Mouse (Mus musculus): ENCODE measurements at regions not wholly inside any gene's neighbourhood (a gene's known extent, or its start where the extent isn't known, plus 50 kb on each side); places are given as distances from the start of the nearest gene placed in this dataset.
A peak's percentile ranks its signal among the peaks of the same experiment; 100 is the strongest.

DNA sequence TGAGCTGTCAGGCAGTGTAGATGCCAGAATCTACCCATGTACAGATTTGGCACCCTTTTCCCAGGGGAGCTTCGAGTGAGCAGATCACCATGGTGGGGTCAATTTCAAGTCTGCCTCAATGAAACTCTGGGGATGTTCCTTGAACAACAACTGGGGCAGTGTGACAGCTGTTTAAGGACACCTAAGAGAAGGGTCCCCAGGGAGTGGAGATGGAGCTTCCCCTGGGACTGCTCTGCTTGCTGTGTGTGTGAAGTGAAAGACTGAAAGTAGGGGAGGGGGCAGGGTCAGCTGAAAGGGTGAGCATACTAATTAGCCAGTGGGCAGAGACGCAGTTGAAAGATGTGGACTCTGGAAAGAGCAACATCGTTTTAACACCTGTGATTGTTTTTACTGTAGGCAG is 54.5 kb upstream of the Tarbp1 start:
- H3K36me3 ChIP-seq (replicated peaks; ENCODE audit: control insufficient read depth, insufficient read depth, low read length): no peaks in the 10 kb centered on the region
- no peak overlapping the region for H3K4me3 ChIP-seq (ENCODE audit: low read depth, low read length)
- ATAC-seq (ENCODE audit: insufficient read depth, low read depth): no peak
- WGBS: 76% methylated on average over 3 of the region's 3 CpGs
- no peak overlapping the region for H3K27ac ChIP-seq (ENCODE audit: low read depth)
- no peak overlapping the region for H3K9ac ChIP-seq (replicated peaks; ENCODE audit: low read depth, low read length)
- no peak overlapping the region for H3K4me2 ChIP-seq (ENCODE audit: low read depth, low read length)
- no peaks in the 10 kb centered on the region for H3K27me3 ChIP-seq (ENCODE audit: control insufficient read depth, insufficient read depth, low read length)
- DNase-seq (ENCODE audit: low spot score): no peak
- TF ChIP-seq CTCF (IDR thresholded peaks at IDR 0.05; ENCODE audit: low read depth): no peak
- no peak for TF ChIP-seq EP300 (IDR thresholded peaks at IDR 0.05; ENCODE audit: low read depth)
- H3K9me3 ChIP-seq (replicated peaks; ENCODE audit: control insufficient read depth, low read length): no peaks in the 10 kb centered on the region
- H3K4me1 ChIP-seq (ENCODE audit: control insufficient read depth, insufficient read depth): peaks cover 60% of the 10 kb centered on the region

DNA sequence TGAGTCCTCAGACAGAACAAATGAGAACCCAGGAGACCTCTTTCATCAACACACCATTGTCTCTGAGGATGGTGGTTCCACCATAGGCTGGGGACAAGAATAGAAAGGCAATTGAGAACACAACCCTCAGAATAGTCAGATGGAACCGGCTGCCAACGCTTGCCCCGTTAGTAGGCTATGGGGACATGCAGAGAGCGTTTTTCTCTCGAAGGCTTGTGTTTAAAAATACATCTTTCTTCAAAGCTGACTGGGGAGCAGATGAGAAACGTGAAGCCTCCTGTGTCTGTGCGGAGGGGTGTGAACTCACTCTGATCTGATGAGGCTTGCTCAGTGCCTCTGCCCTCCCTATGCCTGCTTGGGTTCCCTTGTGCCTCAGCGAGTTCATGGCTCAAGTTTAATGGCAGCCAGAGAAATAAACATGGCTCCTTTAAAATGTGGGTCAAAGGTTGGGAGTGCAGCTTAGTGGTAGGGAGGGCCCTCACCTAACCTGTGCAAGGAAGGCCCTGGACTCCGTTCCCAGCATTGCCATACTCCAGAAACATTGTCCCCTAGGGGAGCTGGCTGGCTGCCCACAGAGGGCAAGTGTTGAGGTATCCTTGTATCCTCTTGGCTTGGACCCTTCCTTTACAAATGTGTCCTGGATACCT is 53.7 kb upstream of the Tarbp1 start:
- Histone ChIP-seq H3K4me1 (ENCODE audit: control insufficient read depth, insufficient read depth) (peaks cover 68% of the 10 kb centered on the region), H3K9ac (replicated peaks; ENCODE audit: low read depth, low read length) (no peak overlapping the region), H3K27me3 (ENCODE audit: control insufficient read depth, insufficient read depth, low read length) (no peaks in the 10 kb centered on the region), H3K4me3 (ENCODE audit: low read depth, low read length) (no peak overlapping the region), H3K4me2 (ENCODE audit: low read depth, low read length) (no peak overlapping the region), H3K9me3 (replicated peaks; ENCODE audit: control insufficient read depth, low read length) (no peaks in the 10 kb centered on the region), H3K36me3 (replicated peaks; ENCODE audit: control insufficient read depth, insufficient read depth, low read length) (no peaks in the 10 kb centered on the region), H3K27ac (ENCODE audit: low read depth) (peak overlapping the region; percentile 88)
- ATAC-seq (ENCODE audit: insufficient read depth, low read depth): no peak
- TF ChIP-seq CTCF (IDR thresholded peaks at IDR 0.05; ENCODE audit: low read depth): no peak
- TF ChIP-seq EP300 (IDR thresholded peaks at IDR 0.05; ENCODE audit: low read depth): no peak
- 43% methylated on average over 9 of the region's 9 CpGs for WGBS
- no peak for DNase-seq (ENCODE audit: low spot score)

GRCm38 (mm10) chr8:126526864-126527571 is 52.2 kb upstream of the Tarbp1 start:
- DNase-seq (ENCODE audit: low spot score): peak; percentile 95
- Histone ChIP-seq H3K27ac (ENCODE audit: low read depth) (peak overlapping the region; percentile 88), H3K4me1 (ENCODE audit: control insufficient read depth, insufficient read depth) (peaks cover 71% of the 10 kb centered on the region), H3K36me3 (replicated peaks; ENCODE audit: control insufficient read depth, insufficient read depth, low read length) (no peaks in the 10 kb centered on the region), H3K9me3 (replicated peaks; ENCODE audit: control insufficient read depth, low read length) (no peaks in the 10 kb centered on the region), H3K9ac (replicated peaks; ENCODE audit: low read depth, low read length) (0 out of 2 replicates have a peak overlapping the region, but pooled peaks have one; percentile 40), H3K4me2 (ENCODE audit: low read depth, low read length) (no peak overlapping the region), H3K4me3 (ENCODE audit: low read depth, low read length) (no peak overlapping the region), H3K27me3 (ENCODE audit: control insufficient read depth, insufficient read depth, low read length) (no peaks in the 10 kb centered on the region)
- TF ChIP-seq EP300 (IDR thresholded peaks at IDR 0.05; ENCODE audit: low read depth): peak; percentile 95
- no peak; the same call in none of the 2 replicates for TF ChIP-seq CTCF (IDR thresholded peaks at IDR 0.05; ENCODE audit: low read depth)
- ATAC-seq (ENCODE audit: insufficient read depth, low read depth): peak; percentile 87
- 15% methylated on average over 14 of the region's 14 CpGs for WGBS

GRCm38 (mm10) chr8:126525575-126525974 is 50.7 kb upstream of the Tarbp1 start:
- H3K4me3 ChIP-seq (ENCODE audit: low read depth, low read length): no peak overlapping the region
- peak overlapping the region; percentile 88 for H3K27ac ChIP-seq (ENCODE audit: low read depth)
- H3K27me3 ChIP-seq (ENCODE audit: control insufficient read depth, insufficient read depth, low read length): no peaks in the 10 kb centered on the region
- TF ChIP-seq CTCF (IDR thresholded peaks at IDR 0.05; ENCODE audit: low read depth): no peak
- no peak for TF ChIP-seq EP300 (IDR thresholded peaks at IDR 0.05; ENCODE audit: low read depth)
- 47% methylated on average over 1 of the region's 1 CpGs for WGBS
- peaks cover 60% of the 10 kb centered on the region for H3K4me1 ChIP-seq (ENCODE audit: control insufficient read depth, insufficient read depth)
- H3K4me2 ChIP-seq (ENCODE audit: low read depth, low read length): no peak overlapping the region
- peak; percentile 60 for DNase-seq (ENCODE audit: low spot score)
- ATAC-seq (ENCODE audit: insufficient read depth, low read depth): no peak
- H3K9me3 ChIP-seq (replicated peaks; ENCODE audit: control insufficient read depth, low read length): no peaks in the 10 kb centered on the region
- H3K9ac ChIP-seq (replicated peaks; ENCODE audit: low read depth, low read length): no peak overlapping the region
- H3K36me3 ChIP-seq (replicated peaks; ENCODE audit: control insufficient read depth, insufficient read depth, low read length): no peaks in the 10 kb centered on the region
